Mouse (Mus musculus) left cerebral cortex, adult 2 months (tissue): ENCODE data around the gene Gm28363. TPM values are rescaled to one million over a fixed set of nuclear protein-coding genes. Genes with fewer than 3 reads are reported as not detected.
"Not testable (repeated sequence)": the region's sequence is repeated elsewhere in the genome, so short reads cannot be mapped to it uniquely, and the experiment has no call there.

ENCODE experiments used
- DNase-seq, 2 experiments: peaks; one replicate each; pipeline ENCODE4 v3.0.0; 2021 to 2022; ENCODE audit warnings: low spot score in 2 of 2, mixed read lengths in 1 of 2; ENCODE audit errors: extremely low spot score in 1 of 2
- H3K27ac ChIP-seq: fragments of 200-600 bp; 2 replicates; pipeline ENCODE4 v1.8.1; 2022
- H3K4me3 ChIP-seq: fragments of 200-600 bp; 2 replicates; pipeline ENCODE4 v1.8.1; 2022
- intact Hi-C: fragments of 180-260 bp; cut with DNase I; formaldehyde crosslinking; loops from one replicate; pipeline ENCODE4 v1.15.1; 2025
- long read RNA-seq, 2 experiments: library from polyadenylated mRNA; stranded (forward); transcript quantifications; one replicate each; pipeline ENCODE4 v2.0.0; 2021; ENCODE audit warnings: borderline mapping rate in 2 of 2
- total RNA-seq, 2 experiments: library from RNA; stranded (reverse); gene quantifications; 2 replicates each; pipeline ENCODE4 v1.2.3; 2021

Gene Gm28363
- total RNA-seq = not detected
- long read RNA-seq, experiment 1 = 0 reads
- long read RNA-seq, experiment 2 = 0 reads

DNA sequence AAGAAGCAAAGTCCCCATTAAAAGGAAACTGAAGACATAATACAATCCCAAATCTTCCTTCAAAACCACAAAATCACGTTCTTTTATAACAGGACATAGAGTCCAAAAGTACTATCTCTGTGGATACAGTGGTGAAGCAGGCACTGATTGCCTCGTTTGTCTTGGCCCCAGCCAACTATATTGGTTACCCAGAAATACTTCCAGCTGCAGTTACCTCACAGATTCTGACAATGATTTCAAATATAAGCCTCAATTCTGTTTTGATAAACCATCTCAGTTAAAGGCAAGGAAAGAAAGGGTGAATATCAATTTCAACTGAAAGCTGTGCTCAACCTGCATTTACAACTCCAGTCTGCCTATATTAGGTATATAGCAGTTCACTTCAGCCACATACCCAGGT is at the start of gene Gm28363:
Gene Gm28363 (plus strand): TSS at position 301 of the 400 bp plus-strand sequence.
- DNase-seq, intact Hi-C loops, H3K4me3 ChIP-seq, H3K27ac ChIP-seq: not testable (repeated sequence)

DNA sequence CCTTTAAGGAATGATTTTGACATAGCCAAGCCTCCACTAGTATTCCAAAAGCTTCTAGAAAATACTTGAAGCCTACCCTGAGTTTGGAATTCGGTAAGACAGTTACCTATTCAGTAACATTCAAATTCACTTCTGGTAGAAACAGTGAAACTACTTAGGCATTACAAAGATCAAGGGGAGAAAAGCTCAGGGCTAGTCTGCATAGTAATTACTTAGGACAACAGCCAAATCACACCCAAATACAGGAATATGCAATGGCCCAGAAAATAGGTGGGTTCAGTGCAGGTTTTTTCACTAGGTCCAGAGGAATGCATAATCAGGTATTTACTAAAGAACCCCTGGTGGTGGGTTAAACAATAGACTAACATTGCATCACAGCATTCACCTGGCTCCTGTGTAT is 46.7 kb upstream of the Gm28363 start:
- H3K27ac ChIP-seq, H3K4me3 ChIP-seq, DNase-seq, intact Hi-C loops: not testable (repeated sequence)

Other genes starting within 250 kb of the Gm28363 start
- gene B020011L13Rik, start 84.0 kb downstream of the Gm28363 start, total RNA-seq = not detected
- not detected for gene Gm28360, start 132.9 kb downstream of the Gm28363 start, total RNA-seq
- not detected for gene Gm28168, start 230.9 kb downstream of the Gm28363 start, total RNA-seq